Mouse (Mus musculus): ENCODE measurements at regions not wholly inside any gene's neighbourhood (a gene's known extent, or its start where the extent isn't known, plus 50 kb on each side); places are given as distances from the start of the nearest gene placed in this dataset.

GRCm38 (mm10) chr10:118501571-118501970 is 60.7 kb downstream of the Ifng start:
- Histone ChIP-seq H3K4me2 (no peak overlapping the region), H3K4me1 (replicated peaks) (no peaks in the 10 kb centered on the region), H3K4me3 (no peak overlapping the region), H3K27ac (replicated peaks) (no peak overlapping the region), H3K9ac (no peak overlapping the region), H3K36me3 (no peaks in the 10 kb centered on the region), H3K9me3 (no peaks in the 10 kb centered on the region), H3K27me3 (no peaks in the 10 kb centered on the region)
- ATAC-seq (ENCODE audit: low FRiP score, low read depth): no peak
- 93% methylated on average over 3 of the region's 3 CpGs for WGBS

- Histone ChIP-seq H3K36me3 (no peaks in the 10 kb centered on the region), H3K4me3 (no peak overlapping the region), H3K27ac (replicated peaks) (no peak overlapping the region), H3K4me1 (replicated peaks) (no peaks in the 10 kb centered on the region), H3K4me2 (no peak overlapping the region), H3K9ac (no peak overlapping the region), H3K27me3 (no peaks in the 10 kb centered on the region), H3K9me3 (no peaks in the 10 kb centered on the region)
- 44% methylated on average over 4 of the region's 4 CpGs for WGBS
- no peak for ATAC-seq (ENCODE audit: low FRiP score, low read depth)
Observed at GRCm38 (mm10) chr10:118504811-118505210, 64.0 kb downstream of the Ifng start.

- WGBS: 23% methylated on average over 4 of the region's 4 CpGs
- no peaks in the 10 kb centered on the region for H3K4me1 ChIP-seq (replicated peaks)
- ATAC-seq (ENCODE audit: low FRiP score, low read depth): no peak
- H3K9ac ChIP-seq: no peak overlapping the region
- no peaks in the 10 kb centered on the region for H3K9me3 ChIP-seq
- no peak overlapping the region for H3K4me2 ChIP-seq
- H3K4me3 ChIP-seq: no peak overlapping the region
- no peaks in the 10 kb centered on the region for H3K36me3 ChIP-seq
- H3K27ac ChIP-seq (replicated peaks): no peak overlapping the region
- H3K27me3 ChIP-seq: no peaks in the 10 kb centered on the region
Observed at GRCm38 (mm10) chr10:118506154-118506553, 65.3 kb downstream of the Ifng start.

GRCm38 (mm10) chr10:118507630-118508029 is 66.8 kb downstream of the Ifng start:
- Histone ChIP-seq H3K4me3 (no peak overlapping the region), H3K27me3 (no peaks in the 10 kb centered on the region), H3K4me2 (no peak overlapping the region), H3K9me3 (no peaks in the 10 kb centered on the region), H3K4me1 (replicated peaks) (no peaks in the 10 kb centered on the region), H3K27ac (replicated peaks) (no peak overlapping the region), H3K36me3 (no peaks in the 10 kb centered on the region), H3K9ac (no peak overlapping the region)
- no peak for ATAC-seq (ENCODE audit: low FRiP score, low read depth)
- WGBS: 61% methylated on average over 2 of the region's 2 CpGs

GRCm38 (mm10) chr10:118516839-118517238 is 76.0 kb downstream of the Ifng start:
- Histone ChIP-seq H3K9ac (no peak overlapping the region), H3K4me1 (replicated peaks) (no peaks in the 10 kb centered on the region), H3K36me3 (no peaks in the 10 kb centered on the region), H3K4me2 (no peak overlapping the region), H3K27ac (replicated peaks) (no peak overlapping the region), H3K27me3 (no peaks in the 10 kb centered on the region), H3K4me3 (no peak overlapping the region), H3K9me3 (no peaks in the 10 kb centered on the region)
- WGBS: 93% methylated on average over 3 of the region's 3 CpGs
- no peak for ATAC-seq (ENCODE audit: low FRiP score, low read depth)

- H3K36me3 ChIP-seq: no peaks in the 10 kb centered on the region
- H3K9me3 ChIP-seq: no peaks in the 10 kb centered on the region
- no peak overlapping the region for H3K4me3 ChIP-seq
- H3K4me2 ChIP-seq: no peak overlapping the region
- H3K9ac ChIP-seq: no peak overlapping the region
- no peak overlapping the region for H3K27ac ChIP-seq (replicated peaks)
- no peak for ATAC-seq (ENCODE audit: low FRiP score, low read depth)
- 93% methylated on average over 2 of the region's 2 CpGs for whole genome bisulfite sequencing
- no peaks in the 10 kb centered on the region for H3K27me3 ChIP-seq
- no peaks in the 10 kb centered on the region for H3K4me1 ChIP-seq (replicated peaks)
Observed at GRCm38 (mm10) chr10:118517995-118518394, 77.1 kb downstream of the Ifng start.

GRCm38 (mm10) chr10:118545966-118546365 is 105.1 kb downstream of the Ifng start:
- ATAC-seq (ENCODE audit: low FRiP score, low read depth): no peak
- no peak overlapping the region for H3K4me2 ChIP-seq
- no peaks in the 10 kb centered on the region for H3K36me3 ChIP-seq
- H3K9me3 ChIP-seq: no peaks in the 10 kb centered on the region
- H3K27me3 ChIP-seq: no peaks in the 10 kb centered on the region
- H3K4me1 ChIP-seq (replicated peaks): no peaks in the 10 kb centered on the region
- H3K27ac ChIP-seq (replicated peaks): no peak overlapping the region
- H3K9ac ChIP-seq: no peak overlapping the region
- H3K4me3 ChIP-seq: no peak overlapping the region
- WGBS: 3% methylated on average over 1 of the region's 1 CpGs

- Histone ChIP-seq H3K9ac (no peak overlapping the region), H3K4me1 (replicated peaks) (no peaks in the 10 kb centered on the region), H3K27ac (replicated peaks) (no peak overlapping the region), H3K4me2 (no peak overlapping the region), H3K9me3 (no peaks in the 10 kb centered on the region), H3K36me3 (no peaks in the 10 kb centered on the region), H3K27me3 (no peaks in the 10 kb centered on the region), H3K4me3 (no peak overlapping the region)
- 81% methylated on average over 4 of the region's 4 CpGs for WGBS
- no peak for ATAC-seq (ENCODE audit: low FRiP score, low read depth)
Observed at GRCm38 (mm10) chr10:118550201-118550600, 109.4 kb downstream of the Ifng start.

GRCm38 (mm10) chr10:118558848-118559247 is 118.0 kb downstream of the Ifng start:
- no peak overlapping the region for H3K27ac ChIP-seq (replicated peaks)
- H3K36me3 ChIP-seq: no peaks in the 10 kb centered on the region
- no peak for ATAC-seq (ENCODE audit: low FRiP score, low read depth)
- WGBS: 70% methylated on average over 6 of the region's 6 CpGs
- H3K27me3 ChIP-seq: no peaks in the 10 kb centered on the region
- no peak overlapping the region for H3K4me2 ChIP-seq
- H3K9ac ChIP-seq: no peak overlapping the region
- no peaks in the 10 kb centered on the region for H3K9me3 ChIP-seq
- no peak overlapping the region for H3K4me3 ChIP-seq
- H3K4me1 ChIP-seq (replicated peaks): no peaks in the 10 kb centered on the region

- Histone ChIP-seq H3K27ac (replicated peaks) (no peak overlapping the region), H3K36me3 (no peaks in the 10 kb centered on the region), H3K27me3 (no peaks in the 10 kb centered on the region), H3K9me3 (no peaks in the 10 kb centered on the region), H3K4me3 (no peak overlapping the region), H3K4me1 (replicated peaks) (no peaks in the 10 kb centered on the region), H3K9ac (no peak overlapping the region), H3K4me2 (no peak overlapping the region)
- ATAC-seq (ENCODE audit: low FRiP score, low read depth): no peak
- 64% methylated on average over 8 of the region's 8 CpGs for WGBS
Observed at GRCm38 (mm10) chr10:118564041-118564440, 123.2 kb downstream of the Ifng start.

GRCm38 (mm10) chr10:118564528-118565268 is 123.9 kb downstream of the Ifng start:
- no peaks in the 10 kb centered on the region for H3K27me3 ChIP-seq
- H3K4me1 ChIP-seq (replicated peaks): 0 out of 2 replicates have a peak, but pooled peaks cover 3% of the 10 kb centered on the region
- ATAC-seq (ENCODE audit: low FRiP score, low read depth): no peak
- H3K4me3 ChIP-seq: no peak overlapping the region
- H3K4me2 ChIP-seq: no peak overlapping the region
- no peaks in the 10 kb centered on the region for H3K36me3 ChIP-seq
- 74% methylated on average over 16 of the region's 16 CpGs for WGBS
- no peak overlapping the region for H3K27ac ChIP-seq (replicated peaks)
- H3K9me3 ChIP-seq: no peaks in the 10 kb centered on the region
- no peak overlapping the region for H3K9ac ChIP-seq

- H3K9me3 ChIP-seq: no peaks in the 10 kb centered on the region
- H3K27ac ChIP-seq (replicated peaks): no peak overlapping the region
- H3K36me3 ChIP-seq: no peaks in the 10 kb centered on the region
- no peak overlapping the region for H3K9ac ChIP-seq
- no peak overlapping the region for H3K4me3 ChIP-seq
- no peaks in the 10 kb centered on the region for H3K27me3 ChIP-seq
- WGBS: 79% methylated on average over 10 of the region's 10 CpGs
- no peak overlapping the region for H3K4me2 ChIP-seq
- no peak for ATAC-seq (ENCODE audit: low FRiP score, low read depth)
- 0 out of 2 replicates have a peak, but pooled peaks cover 3% of the 10 kb centered on the region for H3K4me1 ChIP-seq (replicated peaks)
Observed at GRCm38 (mm10) chr10:118568617-118569016, 127.8 kb downstream of the Ifng start.

- H3K4me2 ChIP-seq: no peak overlapping the region
- H3K27ac ChIP-seq (replicated peaks): no peak overlapping the region
- H3K4me1 ChIP-seq (replicated peaks): 0 out of 2 replicates have a peak, but pooled peaks cover 3% of the 10 kb centered on the region
- no peaks in the 10 kb centered on the region for H3K9me3 ChIP-seq
- WGBS: 53% methylated on average over 8 of the region's 8 CpGs
- no peak for ATAC-seq (ENCODE audit: low FRiP score, low read depth)
- H3K4me3 ChIP-seq: no peak overlapping the region
- no peaks in the 10 kb centered on the region for H3K36me3 ChIP-seq
- no peak overlapping the region for H3K9ac ChIP-seq
- H3K27me3 ChIP-seq: no peaks in the 10 kb centered on the region
Observed at GRCm38 (mm10) chr10:118569424-118569823, 128.6 kb downstream of the Ifng start.

Measured in hindbrain, embryonic 15.5 days (tissue).